In genomic region chr19:21186656-21187055, GRCm38 (mm10) we compare ENCODE assay signal across 28 mouse cellular contexts.
"Had no signal": no experiment of that assay in that cellular context is flagged by ENCODE, and none has a peak within 500 bp of the region (broad histone marks: within the 10 kb centered on the region; RNA-seq: fewer than 3 reads in every experiment).

No protein-coding gene starts in this region.

- H3K4me1 ChIP-seq: embryonic facial prominence, embryonic 10.5 days; embryonic facial prominence, embryonic 12.5 days; embryonic facial prominence, embryonic 13.5 days; embryonic facial prominence, embryonic 15.5 days; forebrain, embryonic 10.5 days; forebrain, embryonic 12.5 days; forebrain, embryonic 13.5 days; forebrain, embryonic 15.5 days had no signal

- DNase-seq: cerebellum, adult 2 months; cerebellum, adult 8-10 months; cerebellum, adult 9-10 months; cerebellum, adult 9-11 months; cerebellum, postnatal 10 days; cerebellum, postnatal 14 days; cerebellum, postnatal 25 days; cerebellum, postnatal 36 days; embryo, embryonic 11 days; forebrain, postnatal 0 days; gastrocnemius, adult 2 months; gastrocnemius, postnatal 10 days; gastrocnemius, postnatal 14 days; gastrocnemius, postnatal 25 days; gastrocnemius, postnatal 36 days; heart, adult 11 months; heart, adult 18-20 months had no signal

- H3K4me2 ChIP-seq: embryonic facial prominence, embryonic 12.5 days; embryonic facial prominence, embryonic 13.5 days; embryonic facial prominence, embryonic 15.5 days; forebrain, embryonic 12.5 days; forebrain, embryonic 13.5 days; forebrain, embryonic 15.5 days had no signal

- H3K9ac ChIP-seq: embryonic facial prominence, embryonic 12.5 days; embryonic facial prominence, embryonic 13.5 days; embryonic facial prominence, embryonic 15.5 days; forebrain, embryonic 12.5 days; forebrain, embryonic 13.5 days; forebrain, embryonic 15.5 days; forebrain, postnatal 0 days had no signal

- ATAC-seq: forebrain, embryonic 13.5 days; forebrain, embryonic 14.5 days; forebrain, embryonic 15.5 days; forebrain, embryonic 16.5 days; forebrain, postnatal 0 days had no signal

- H3K4me3 ChIP-seq: embryonic facial prominence, embryonic 10.5 days; embryonic facial prominence, embryonic 12.5 days; embryonic facial prominence, embryonic 13.5 days; embryonic facial prominence, embryonic 15.5 days; erythroblast, embryonic 14.5 days; forebrain, embryonic 10.5 days; forebrain, embryonic 12.5 days; forebrain, embryonic 13.5 days; forebrain, embryonic 15.5 days; gastrocnemius, adult 2 months had no signal

- H3K9me3 ChIP-seq: embryonic facial prominence, embryonic 10.5 days; embryonic facial prominence, embryonic 12.5 days; embryonic facial prominence, embryonic 13.5 days; embryonic facial prominence, embryonic 15.5 days; forebrain, embryonic 10.5 days; forebrain, embryonic 12.5 days; forebrain, embryonic 13.5 days; forebrain, embryonic 15.5 days had no signal

- H3K27ac ChIP-seq: embryonic facial prominence, embryonic 10.5 days; embryonic facial prominence, embryonic 12.5 days; embryonic facial prominence, embryonic 13.5 days; embryonic facial prominence, embryonic 15.5 days; forebrain, embryonic 10.5 days; forebrain, embryonic 12.5 days; forebrain, embryonic 13.5 days; forebrain, embryonic 15.5 days; gastrocnemius, adult 2 months had no signal

- H3K36me3 ChIP-seq: embryonic facial prominence, embryonic 10.5 days; embryonic facial prominence, embryonic 12.5 days; embryonic facial prominence, embryonic 13.5 days; embryonic facial prominence, embryonic 15.5 days; forebrain, embryonic 10.5 days; forebrain, embryonic 12.5 days; forebrain, embryonic 15.5 days had no signal

- H3K27me3 ChIP-seq: embryonic facial prominence, embryonic 12.5 days; embryonic facial prominence, embryonic 13.5 days; embryonic facial prominence, embryonic 15.5 days; forebrain, embryonic 12.5 days; forebrain, embryonic 13.5 days; forebrain, embryonic 15.5 days had no signal
